Mouse (Mus musculus) lung, postnatal 0 days (tissue): Measurements from ENCODE around the gene Rabepk.

Experiments
- CTCF ChIP-seq: IDR thresholded peaks from 2 replicates; pipeline ENCODE4 v1.5.1; 2016; ENCODE audit warnings: antibody characterized with exemption, mild to moderate bottlenecking
- EP300 ChIP-seq: IDR thresholded peaks from 2 replicates; pipeline ENCODE4 v1.6.1; 2016; ENCODE audit warnings: antibody characterized with exemption, mild to moderate bottlenecking, control low read depth

DNA sequence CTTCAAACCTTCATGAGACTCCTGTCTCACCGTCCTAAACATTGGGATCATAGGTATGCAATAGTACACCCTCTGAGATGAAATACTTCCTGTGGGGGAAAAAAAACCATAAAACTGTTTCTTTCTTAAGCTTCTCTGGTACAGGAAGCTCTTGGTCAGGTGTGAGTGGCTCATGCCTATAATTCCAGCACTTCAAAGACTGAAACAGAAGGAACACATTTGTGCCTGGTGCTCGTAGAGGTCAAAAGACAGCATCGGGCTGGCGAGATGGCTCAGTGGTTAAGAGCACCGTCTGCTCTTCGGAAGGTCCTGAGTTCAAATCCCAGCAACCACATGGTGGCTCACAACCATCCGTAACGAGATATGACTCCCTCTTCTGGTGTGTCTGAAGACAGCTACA lies 55.2 kb downstream of the Rabepk start:
- TF ChIP-seq CTCF (no peak), EP300 (no peak)
